Mouse (Mus musculus) spleen, adult 2 months (tissue): ENCODE measurements around the gene Dpp8.

Experiments used
- CTCF ChIP-seq: fragments of 200-500 bp; IDR thresholded peaks from 2 replicates; pipeline ENCODE4 v1.5.1; 2011; ENCODE audit warnings: mild to moderate bottlenecking, inconsistent platforms; ENCODE audit not compliant: insufficient read depth, insufficient read length, insufficient replicate concordance; ENCODE audit errors: extremely low read depth
- POLR2A ChIP-seq: fragments of 200-500 bp; IDR thresholded peaks from 2 replicates; pipeline ENCODE4 v1.6.1; 2011; ENCODE audit warnings: low read depth, low read length, inconsistent platforms

- TF ChIP-seq CTCF (no peak), POLR2A (no peak)
These were observed 15.0 kb upstream of the Dpp8 start for GRCm38 (mm10) chr9:65016978-65017827.
